Mouse (Mus musculus) myocyte (in vitro differentiated cells): ENCODE data around the gene Adam30.

ENCODE experiments used
- CEBPB ChIP-seq: IDR thresholded peaks from 2 replicates; pipeline ENCODE4 v1.6.1; 2011; ENCODE audit warnings: mild to moderate bottlenecking, moderate library complexity; ENCODE audit not compliant: poor library complexity, insufficient read depth, severe bottlenecking
- E2F4 ChIP-seq: IDR thresholded peaks from one replicate; pipeline ENCODE4 v1.6.1; 2011; ENCODE audit warnings: mild to moderate bottlenecking, control low read depth, moderate library complexity; ENCODE audit not compliant: insufficient read depth
- MAX ChIP-seq: IDR thresholded peaks from one replicate; pipeline ENCODE4 v1.6.1; 2011; ENCODE audit warnings: low read depth, mild to moderate bottlenecking, control low read depth
- POLR2A ChIP-seq: IDR thresholded peaks from one replicate; pipeline ENCODE4 v1.6.1; 2011; ENCODE audit warnings: low read depth, mild to moderate bottlenecking, control low read depth, moderate library complexity; ENCODE audit not compliant: insufficient read length
- POLR2AphosphoS2 ChIP-seq: IDR thresholded peaks from one replicate; pipeline ENCODE4 v1.6.1; 2011; ENCODE audit warnings: low read depth, control low read depth; ENCODE audit not compliant: insufficient read length
- SRF ChIP-seq: IDR thresholded peaks from one replicate; pipeline ENCODE4 v1.6.1; 2011; ENCODE audit warnings: low read depth; ENCODE audit not compliant: control insufficient read depth, insufficient read length
- TCF12 ChIP-seq: IDR thresholded peaks from one replicate; pipeline ENCODE4 v1.6.1; 2011; ENCODE audit warnings: mild to moderate bottlenecking, control low read depth; ENCODE audit not compliant: poor library complexity, insufficient read depth, severe bottlenecking
- USF1 ChIP-seq: IDR thresholded peaks from one replicate; pipeline ENCODE4 v1.6.1; 2011; ENCODE audit warnings: low read depth, mild to moderate bottlenecking, control low read depth, moderate library complexity

GRCm38 (mm10) chr3:98145204-98145603 lies 15.2 kb upstream of the Adam30 start:
- TF ChIP-seq MAX = no peak
- TF ChIP-seq E2F4 = no peak
- TF ChIP-seq USF1 = no peak
- TF ChIP-seq POLR2A = no peak
- no peak for TF ChIP-seq POLR2AphosphoS2
- no peak for TF ChIP-seq SRF
- TF ChIP-seq CEBPB = no peak
- no peak for TF ChIP-seq TCF12
